Mouse (Mus musculus): ENCODE results near the gene Vps53.
"Not testable (repeated sequence)": the region's sequence is repeated elsewhere in the genome, so short reads cannot be mapped to it uniquely, and the experiment has no call there.

Vps53 gene

DNA sequence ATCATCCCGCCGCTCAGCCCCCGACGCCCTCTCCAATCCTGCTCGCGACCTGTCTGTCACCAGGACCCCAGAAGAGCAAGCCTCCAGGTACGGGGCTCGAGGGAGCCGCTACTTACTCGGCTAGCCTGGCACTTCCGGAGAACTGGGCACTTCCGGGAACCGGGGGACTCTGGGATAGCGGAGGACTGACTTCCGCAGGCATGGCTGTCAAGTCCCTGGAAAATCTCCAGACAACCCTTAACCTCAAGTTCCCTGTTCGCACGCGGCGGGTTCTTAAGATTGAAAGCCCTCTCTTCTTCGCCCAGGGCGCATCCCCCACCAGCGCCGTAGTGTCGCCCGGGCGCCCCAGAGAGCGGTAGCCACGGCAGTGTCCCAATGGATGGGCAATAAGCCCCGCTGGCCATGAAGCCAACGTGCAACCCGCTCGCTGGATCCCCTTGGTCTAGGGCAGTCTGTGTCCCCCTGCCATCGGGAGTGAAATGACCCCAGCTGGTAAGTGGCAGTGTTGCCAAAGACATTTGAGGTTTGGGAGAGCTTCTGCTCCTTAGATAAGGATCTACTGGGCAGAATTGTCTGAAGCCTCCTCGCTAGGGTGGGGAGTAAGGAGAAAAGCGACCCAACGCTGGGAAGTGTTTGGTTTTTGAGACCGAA is at the start of gene Vps53, which contains the start of gene Fam57a:
Gene Vps53 (minus strand): TSS at position 153 of the 651 bp plus-strand sequence.
Gene Fam57a (plus strand): TSS at position 177 of the 651 bp plus-strand sequence.
- DNase-seq (ENCODE audit: low read depth, low spot score), result peak; percentile 55

DNA sequence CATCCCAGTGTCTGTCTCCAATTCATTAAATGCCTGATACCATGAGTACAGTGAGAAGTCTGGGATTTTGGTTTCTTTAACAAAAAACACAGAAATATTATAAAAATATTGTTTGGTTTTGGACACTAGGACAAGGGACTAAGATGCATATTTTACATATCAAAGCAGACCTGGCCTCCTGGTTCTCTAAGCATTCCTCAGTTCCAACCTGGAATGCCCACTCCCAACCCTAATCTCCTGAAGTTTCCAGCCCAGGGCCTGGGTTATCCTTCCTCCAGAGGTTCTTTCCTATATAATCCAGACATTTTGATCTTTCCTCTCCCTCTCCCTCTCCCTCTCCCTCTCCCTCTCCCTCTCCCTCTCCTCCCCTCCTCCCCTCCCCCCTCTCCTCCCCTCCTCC is 45.6 kb upstream of the Vps53 start:
- no peak for DNase-seq (ENCODE audit: low read depth, low spot score)

DNA sequence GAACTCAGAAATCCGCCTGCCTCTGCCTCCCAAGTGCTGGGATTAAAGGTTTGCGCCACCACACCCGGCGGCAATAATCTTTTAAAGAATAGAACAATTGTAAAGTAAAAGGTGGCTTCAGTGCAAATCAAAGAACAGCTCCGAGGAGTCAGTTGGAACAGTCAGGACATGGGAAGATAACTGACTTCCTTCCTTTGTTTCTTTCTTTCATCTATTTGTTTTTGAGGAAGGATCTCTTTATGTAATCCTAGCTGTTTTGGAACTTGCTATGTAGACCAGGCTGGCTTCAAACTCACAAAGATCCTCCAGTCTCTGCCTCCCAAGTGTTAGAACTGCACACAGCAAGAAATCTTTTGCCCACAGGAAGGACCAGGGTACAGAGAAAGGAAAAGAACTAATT is 45.2 kb upstream of the Vps53 start:
- no peak for DNase-seq (ENCODE audit: low read depth, low spot score)

DNA sequence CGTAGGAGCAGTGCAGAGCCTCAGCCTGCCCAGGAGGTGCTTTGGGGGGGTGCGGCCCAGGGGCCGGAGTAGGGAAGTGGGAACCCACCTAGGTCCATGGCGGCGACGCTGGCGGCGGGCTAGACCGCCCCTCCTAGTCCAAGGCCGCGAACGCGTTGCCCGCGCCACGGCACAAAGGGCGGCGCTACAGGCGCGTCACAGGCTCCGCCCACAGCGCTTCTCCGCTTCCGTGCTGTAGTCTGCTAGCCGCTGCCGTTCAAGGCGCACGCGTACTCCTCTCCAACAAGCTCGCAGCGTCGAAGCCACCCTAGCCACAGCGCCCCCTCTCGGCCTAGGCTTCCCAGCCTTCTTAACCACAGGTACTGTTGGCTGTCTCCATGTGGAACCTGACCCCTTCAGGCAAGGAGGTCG is 37.9 kb upstream of the Vps53 start, which contains the start of the genes Dbil5 and Gemin4:
Gene Dbil5 (plus strand): TSS at position 219 of the 411 bp plus-strand sequence.
Gene Gemin4 (minus strand): TSS at position 275 of the 411 bp plus-strand sequence.
- DNase-seq (ENCODE audit: low read depth, low spot score), result peak; percentile 88

DNA sequence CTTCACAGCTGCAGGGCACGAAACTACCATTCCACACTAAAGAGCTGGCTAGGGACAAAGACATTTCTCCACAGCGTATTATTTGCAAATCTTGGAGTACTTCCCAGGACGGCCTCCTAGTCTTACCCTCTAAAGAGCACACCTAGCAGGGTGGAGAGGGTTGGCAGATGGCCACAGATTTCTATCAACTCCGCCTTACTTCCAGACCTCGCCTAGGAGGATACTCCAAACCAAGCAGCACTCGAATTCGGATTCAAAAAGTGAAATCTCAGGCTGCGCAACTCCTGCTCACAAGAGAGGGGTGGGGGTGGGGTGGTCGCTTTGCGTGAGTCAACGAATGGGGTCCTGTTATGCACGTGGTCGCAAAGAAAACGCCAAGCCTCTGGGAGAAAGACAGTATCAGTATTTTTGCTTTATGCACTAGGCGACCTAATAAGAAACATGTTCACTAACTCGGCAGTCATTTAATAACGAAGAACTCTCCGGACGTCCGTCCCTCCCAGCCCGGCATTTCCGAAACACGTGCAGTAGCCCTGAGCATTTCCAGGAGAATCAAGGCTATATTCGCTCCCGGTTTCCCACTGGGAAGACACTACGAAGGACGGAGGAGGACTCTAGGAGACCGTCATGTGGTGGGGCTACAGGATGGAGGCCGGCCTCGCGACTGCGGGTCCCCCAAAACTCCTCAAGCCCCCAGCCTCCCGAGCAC is 37.4 kb upstream of the Vps53 start:
- no peak for DNase-seq (ENCODE audit: low read depth, low spot score)

DNA sequence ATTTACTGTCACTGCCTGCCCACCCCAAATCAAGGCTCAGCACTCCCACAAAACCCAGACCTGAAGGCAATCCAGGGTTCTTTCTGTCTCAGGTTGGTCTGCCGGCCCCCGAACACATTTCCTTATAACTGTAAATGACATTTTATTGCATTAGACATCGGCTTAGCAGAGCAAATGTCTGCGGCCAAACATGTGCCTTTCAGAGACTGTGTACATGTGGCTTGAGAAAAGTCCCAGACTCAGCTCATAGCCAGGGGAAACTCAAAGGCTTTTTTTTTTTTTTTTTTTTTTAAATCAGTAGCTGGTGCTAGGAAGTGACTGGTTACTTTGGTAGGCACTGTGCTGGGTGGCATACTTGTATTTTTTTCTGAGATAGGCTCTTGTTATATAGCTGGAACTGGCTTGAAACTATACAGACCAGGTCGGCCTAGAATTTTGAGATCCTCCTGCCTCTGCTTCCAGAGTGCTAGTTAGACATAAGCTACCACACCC is 36.6 kb upstream of the Vps53 start:
- no peak for DNase-seq (ENCODE audit: low read depth, low spot score)

DNA sequence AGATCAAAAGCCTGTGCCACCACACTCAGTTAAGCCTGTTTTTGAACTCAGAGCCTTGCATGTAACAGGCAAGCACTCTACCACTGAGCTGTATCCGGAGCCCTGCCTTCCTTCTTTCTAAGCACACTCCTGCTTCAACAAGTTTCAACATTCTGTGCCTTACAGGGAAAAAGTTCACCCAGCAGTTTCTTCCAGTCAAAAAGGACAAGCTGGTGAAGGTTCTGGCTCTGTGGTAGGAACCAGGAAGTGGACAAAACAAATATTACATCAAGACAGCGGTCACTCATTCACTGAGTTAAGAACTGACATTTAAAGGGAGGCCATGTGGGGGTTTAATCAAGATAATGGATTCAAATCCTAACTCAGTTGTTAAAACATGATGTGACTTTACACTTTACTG is 35.6 kb upstream of the Vps53 start:
- no peak for DNase-seq (ENCODE audit: low read depth, low spot score)

DNA sequence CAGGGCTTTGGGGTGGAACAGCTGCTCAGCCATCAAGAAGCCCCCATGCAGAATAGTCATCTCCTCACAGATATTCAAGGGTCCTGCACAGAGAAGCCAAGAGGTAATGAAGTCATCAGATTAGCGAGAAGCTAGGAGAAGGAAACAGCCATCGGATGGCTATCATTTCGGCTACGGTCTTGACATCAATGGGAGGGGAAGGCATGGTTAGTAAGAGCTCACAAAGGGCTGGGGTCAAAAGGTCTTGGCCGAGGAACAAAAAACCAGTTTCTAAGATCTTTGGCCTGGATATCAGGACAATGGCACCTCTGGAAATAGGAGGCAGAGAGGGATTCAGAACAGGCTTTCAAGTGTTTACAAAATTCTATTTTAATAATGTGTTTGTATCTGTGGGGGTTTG is 34.4 kb upstream of the Vps53 start:
- DNase-seq (ENCODE audit: low read depth, low spot score), result no peak

DNA sequence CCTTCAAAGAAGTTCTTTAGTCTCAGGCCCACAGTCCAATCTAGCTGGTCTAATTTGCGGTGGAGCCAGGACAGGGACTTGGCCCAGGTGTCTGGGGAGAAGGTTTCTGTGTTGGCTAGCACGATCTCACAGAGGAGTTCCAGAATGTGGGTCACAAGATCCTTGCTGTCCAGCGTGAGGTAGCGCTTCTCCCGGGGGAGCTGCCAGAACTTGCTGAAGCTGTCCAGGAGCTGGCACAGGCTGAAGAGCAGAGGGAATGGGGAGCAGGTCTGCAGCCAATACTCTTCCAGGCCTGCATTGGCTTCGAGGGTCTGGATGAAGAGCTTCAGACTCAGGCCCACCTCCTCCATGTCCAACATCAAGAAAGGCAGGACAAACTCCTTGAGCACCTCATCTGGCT is 32.1 kb upstream of the Vps53 start:
- DNase-seq (ENCODE audit: low read depth, low spot score), result not testable (repeated sequence)

DNA sequence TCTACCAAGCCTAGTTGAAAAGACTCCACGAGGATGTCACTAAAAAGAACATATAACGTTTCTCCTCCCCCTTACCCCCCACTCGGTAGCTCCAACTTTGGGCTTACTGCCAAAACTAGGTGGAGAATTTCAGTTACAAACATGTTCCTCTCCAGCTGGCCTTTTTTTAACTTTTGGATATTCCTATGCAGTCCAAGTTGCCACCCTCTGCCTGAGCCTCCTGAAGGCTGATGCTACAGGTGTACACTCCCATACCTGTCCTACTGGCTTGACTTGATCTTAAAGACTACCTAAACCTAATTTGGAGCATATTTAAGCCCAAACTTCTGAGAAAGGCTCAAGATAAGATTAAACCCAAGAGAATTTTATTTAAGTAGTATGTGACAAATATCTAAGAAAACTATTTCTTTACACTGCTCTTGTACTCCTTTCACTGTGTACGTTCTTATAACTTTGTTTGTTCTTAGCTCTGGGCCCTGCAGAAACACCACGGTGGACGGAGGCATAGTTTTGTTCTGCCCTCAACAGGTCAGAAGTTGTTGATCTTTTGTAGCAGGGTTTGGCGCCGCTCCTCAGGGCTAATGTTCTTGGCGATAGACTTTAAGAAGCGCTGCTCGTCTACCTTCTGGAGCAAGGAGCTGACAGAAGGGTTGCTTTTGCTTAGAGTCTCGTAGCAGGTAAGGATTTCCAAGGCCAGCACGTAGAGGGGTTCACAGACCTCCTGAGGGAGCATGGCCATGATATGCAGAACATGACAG is 31.0 kb upstream of the Vps53 start:
- no peak for DNase-seq (ENCODE audit: low read depth, low spot score)

DNA sequence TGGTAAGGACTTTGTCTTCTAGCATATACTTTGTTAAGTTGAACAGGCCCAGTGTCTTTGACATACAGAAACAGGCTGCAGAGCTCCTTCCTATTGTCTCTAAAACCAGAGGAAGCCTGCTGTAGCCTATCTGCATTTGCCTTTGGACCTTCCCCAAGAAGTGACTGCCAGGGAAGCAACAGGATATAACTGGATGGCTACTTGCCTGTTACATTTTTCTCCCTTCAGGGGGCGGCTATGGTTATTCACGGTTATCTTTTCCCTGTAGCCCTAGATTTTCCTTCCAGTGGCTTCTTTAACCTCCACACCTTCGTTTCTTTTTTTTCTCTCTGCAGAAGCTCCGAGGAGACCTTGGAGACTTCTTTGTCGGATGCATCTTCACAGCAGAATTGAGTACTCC is 27.3 kb upstream of the Vps53 start:
- no peak for DNase-seq (ENCODE audit: low read depth, low spot score)

DNA sequence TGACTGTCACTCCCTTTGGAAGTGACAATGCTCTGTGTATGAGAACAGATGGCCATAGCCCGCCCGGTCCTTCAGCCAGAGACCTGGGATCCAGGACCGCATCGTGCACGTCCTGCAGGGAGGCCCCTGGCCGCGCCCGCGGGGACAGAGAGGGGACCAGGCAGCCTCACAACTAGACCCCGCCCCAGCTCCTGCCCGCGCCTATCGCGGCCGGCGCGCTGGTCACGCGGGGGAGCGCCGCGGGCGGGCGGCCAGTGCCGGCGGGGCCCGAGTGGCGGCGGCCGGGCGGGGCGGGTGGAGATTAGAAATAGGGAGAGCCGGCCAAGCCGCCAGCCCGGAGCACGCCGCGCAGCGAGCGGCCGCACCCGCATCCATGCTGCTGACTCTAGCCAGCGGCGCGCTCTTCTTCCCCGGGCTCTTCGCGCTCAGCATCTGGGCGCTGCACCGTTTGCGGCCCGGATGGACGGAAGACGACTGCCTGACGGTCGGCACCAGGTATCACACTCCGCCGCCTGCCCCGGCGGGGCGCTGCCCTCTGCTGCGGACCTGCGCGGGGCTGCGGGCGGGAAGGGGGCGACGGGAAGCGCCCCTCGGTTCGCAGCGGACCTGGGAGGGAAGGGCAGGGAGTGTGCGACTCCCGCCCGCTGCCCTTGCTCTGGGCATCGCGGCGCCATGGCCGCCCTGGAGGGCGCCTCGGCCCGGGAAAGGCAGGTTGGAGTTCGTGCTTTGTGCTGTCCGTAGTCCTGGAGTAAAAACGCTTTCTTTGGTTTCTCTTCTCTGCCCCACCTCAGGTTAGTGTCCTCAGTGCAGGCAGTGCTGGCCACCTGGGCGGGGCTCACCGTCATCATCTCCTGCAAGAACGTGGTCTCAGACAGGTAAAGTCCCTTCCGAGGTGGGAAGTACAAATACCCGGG is 22.6 kb upstream of the Vps53 start:
- no peak for DNase-seq (ENCODE audit: low read depth, low spot score)

DNA sequence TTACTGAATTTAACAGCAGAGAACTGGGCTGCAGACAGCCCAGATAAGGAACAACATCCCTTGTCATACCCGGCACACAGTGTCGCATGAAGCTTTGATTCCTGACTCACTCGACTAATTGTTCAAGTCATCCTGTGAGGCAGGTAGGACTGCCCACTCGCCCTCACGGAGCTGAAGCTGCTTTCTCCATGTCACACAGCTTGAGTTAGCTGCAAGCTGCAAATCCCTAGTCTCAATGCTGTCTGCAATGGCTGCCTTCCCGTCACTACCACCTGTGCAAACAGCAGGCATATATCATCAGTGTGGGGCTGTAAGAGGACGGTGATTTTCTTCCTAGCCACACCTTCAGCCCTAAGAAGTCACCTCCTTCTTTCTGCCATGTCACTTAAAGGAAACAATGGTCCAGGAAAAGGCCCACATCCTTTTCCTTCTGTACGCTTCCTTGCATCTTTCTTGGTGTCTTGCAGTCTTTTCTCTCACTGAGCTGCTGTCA is 17.6 kb upstream of the Vps53 start:
- no peak for DNase-seq (ENCODE audit: low read depth, low spot score)

DNA sequence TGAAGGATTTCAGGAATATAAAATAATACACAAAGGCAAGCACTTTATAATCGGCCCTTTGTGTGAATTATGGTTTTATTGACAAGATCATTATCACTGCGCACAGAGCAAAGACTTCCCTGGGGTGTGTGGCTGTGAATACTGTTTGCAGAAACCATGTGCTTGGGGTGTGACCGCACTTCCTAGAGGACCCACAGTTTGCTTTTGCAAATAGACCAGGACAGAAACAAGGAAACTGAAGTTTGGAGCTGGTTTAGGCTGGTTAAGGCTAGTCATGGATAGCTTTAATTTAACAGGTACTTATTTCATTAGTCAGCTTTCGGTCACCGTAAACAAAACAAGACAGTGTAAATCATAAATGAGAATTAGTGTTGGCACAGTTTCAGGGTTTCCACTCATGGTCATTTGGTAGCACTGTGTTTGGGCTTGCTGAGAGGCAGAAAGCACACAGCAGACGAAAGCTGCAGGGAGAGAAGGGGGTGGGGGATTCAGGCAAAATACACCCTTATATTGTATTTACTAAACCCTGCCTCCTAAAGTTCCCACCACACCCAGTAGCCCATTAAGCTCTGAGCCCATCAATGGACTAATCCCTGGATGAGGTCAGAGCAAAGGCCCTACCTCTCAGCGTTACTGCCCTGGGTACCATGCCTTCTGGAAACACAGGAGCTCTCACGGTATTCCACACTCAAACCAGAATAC is 17.0 kb upstream of the Vps53 start:
- DNase-seq (ENCODE audit: low read depth, low spot score), result no peak

DNA sequence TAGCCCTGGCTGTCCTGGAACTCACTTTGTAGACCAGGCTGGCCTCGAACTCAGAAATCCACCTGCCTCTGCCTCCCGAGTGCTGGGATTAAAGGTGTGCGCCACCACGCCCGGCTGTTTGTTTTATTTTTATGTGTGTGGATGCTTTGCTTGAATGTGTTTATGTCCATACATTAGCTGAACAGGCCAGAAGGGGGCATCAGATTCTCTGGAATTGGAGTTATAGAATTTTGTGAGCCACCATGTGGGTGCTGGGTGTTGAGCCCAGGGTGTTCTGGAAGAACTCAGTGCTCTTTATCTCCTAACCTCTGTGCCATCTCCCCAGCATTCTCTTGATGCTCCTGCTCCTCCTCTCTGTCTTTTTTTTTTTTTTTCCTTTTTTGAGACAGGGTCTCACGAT is 7.5 kb upstream of the Vps53 start:
- no peak for DNase-seq (ENCODE audit: low read depth, low spot score)

DNA sequence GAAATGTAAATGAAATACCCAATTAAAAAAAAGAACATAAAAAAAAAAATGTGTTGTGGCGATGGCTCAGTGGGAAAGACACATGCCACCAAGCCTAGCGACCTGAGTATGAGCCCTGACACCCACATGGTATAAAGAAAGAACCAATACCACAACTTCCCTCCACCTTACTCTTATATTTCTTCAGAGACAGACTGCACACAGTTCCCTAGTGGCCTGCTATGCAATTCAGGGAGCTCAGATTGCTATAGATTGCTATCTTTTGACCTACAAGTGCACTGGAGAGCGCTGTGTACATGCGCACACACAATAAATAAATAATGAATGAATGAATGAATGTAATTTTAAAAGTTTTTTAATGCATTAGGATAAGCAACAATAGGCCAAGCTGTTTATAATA is 4.3 kb upstream of the Vps53 start:
- no peak for DNase-seq (ENCODE audit: low read depth, low spot score)

DNA sequence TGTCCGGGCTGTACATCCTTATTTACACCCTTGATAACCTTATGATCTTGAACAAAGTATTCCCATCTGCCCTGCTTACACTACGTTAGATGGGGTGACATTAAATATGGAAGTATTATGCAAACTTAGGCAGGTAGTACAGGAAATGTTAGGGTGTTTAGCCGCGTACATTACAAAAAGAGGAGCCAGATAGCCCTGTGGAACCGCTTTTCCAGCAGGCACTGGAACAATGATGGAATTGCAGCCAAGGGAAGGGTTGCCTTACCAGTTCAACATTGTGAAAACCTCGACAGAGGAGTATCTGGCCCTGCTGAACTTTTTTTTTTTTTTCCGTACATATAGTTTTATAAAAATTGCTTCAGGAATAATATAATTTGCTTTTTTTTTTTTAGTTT is 696 bp upstream of the Vps53 start:
- no peak for DNase-seq (ENCODE audit: low read depth, low spot score)

DNA sequence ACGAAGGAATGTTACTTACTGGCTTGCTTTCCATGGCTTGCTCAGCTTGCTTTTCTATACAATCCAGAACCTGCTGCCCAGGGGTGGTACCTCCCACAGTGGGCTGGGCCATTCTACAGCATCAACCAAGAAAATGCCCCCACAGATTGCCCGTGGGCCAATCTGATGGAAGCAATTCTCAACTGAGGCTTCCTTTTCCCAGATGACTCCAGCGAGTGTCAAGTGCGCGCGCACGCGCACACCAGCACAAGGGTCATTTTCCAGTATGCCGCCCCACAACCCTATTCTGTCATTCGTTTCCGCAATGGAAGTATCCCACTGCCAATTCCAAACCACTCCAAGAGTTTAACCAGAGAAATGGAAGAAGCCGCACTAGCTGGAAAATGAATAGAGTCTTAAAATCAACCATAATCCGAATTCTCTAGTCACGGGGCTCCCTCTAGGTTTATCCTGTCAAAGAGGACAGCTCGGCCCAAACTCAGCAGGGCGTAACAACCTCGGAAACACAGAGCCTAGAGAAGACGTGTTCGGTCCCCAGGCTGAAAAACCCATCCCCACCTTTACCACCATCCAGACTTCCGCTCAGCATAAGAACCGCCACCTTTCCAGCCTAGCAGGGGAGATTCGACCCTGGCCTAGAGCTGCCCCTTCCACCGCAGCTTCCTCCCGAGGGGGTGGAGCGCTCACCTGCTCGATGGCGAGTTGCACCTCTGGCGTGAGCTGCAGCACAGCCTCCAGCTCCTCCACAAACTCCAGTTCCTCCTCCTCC is 537 bp downstream of the Vps53 start:
- DNase-seq (ENCODE audit: low read depth, low spot score), result peak; percentile 25

DNA sequence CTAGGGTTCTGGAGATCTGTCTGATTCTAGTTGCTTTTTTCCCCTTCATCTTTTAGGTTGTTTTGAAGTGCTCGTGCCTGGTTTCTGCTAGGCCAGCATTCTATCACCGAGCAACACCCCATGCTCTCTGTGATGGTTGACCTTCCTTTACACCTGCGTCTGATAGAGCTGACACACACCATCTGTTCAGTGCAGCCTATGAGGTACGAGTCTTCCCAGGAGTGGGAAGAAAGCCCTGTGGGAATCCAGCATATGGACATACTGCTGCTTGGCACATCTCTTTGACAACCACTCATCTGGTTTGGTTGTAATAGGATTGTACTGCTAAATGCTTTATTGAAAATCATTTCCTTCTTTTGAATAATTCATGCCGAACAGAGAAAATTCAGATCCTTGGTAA is 9.2 kb downstream of the Vps53 start:
- DNase-seq (ENCODE audit: low read depth, low spot score), result no peak

DNA sequence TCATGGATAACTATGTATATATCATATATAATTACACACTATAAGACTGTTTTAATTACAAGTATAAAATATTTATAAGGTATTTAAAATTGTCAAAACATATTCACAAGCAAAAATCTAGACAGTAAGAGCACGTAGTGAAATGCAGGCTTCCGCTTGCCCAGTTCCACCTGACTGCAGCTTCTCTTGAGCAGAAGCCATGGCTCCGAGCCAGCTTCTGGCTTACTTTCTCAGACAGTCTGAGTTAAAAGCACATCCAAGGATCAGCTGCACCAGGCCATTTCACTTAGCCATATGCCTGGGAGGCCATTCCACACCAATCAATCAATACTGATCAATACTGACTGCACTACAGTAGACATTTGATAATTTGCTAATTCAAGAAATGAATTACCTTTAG is 10.5 kb downstream of the Vps53 start:
- no peak for DNase-seq (ENCODE audit: low read depth, low spot score)

Data from c-Kit-negative CD71-positive TER-119-positive erythroid progenitor cells, embryonic 14.5 days (primary cell).